Mouse (Mus musculus) hindbrain, embryonic 16.5 days (tissue): ENCODE measurements around the gene Reg3b. TPM values are rescaled to one million over a fixed set of nuclear protein-coding genes. Genes with fewer than 3 reads are reported as not detected.
"Not testable (repeated sequence)": the region's sequence is repeated elsewhere in the genome, so short reads cannot be mapped to it uniquely, and the experiment has no call there.

Experiments used
- ATAC-seq: fragments of 200-750 bp; cut with Nextera tagmentation; 2 replicates; pipeline ENCODE4 v1.8.0; 2017; ENCODE audit warnings: moderate TSS enrichment, moderate library complexity
- H3K27ac ChIP-seq: fragments of 300-500 bp; sonication (generic); 2 replicates; pipeline ENCODE4 v1.5.1; 2014; ENCODE audit warnings: low read depth, mild to moderate bottlenecking, control low read depth, low read length, moderate library complexity
- H3K27me3 ChIP-seq: fragments of 300-500 bp; sonication (generic); replicated peaks from 2 replicates; pipeline ENCODE4 v1.6.1; 2014; ENCODE audit warnings: low read length; ENCODE audit not compliant: control insufficient read depth, insufficient read depth
- H3K36me3 ChIP-seq: fragments of 300-500 bp; sonication (generic); 2 replicates; pipeline ENCODE4 v1.6.1; 2014; ENCODE audit warnings: mild to moderate bottlenecking, low read length, moderate library complexity, mixed read lengths; ENCODE audit not compliant: control insufficient read depth, insufficient read depth
- H3K4me1 ChIP-seq: fragments of 300-500 bp; sonication (generic); 2 replicates; pipeline ENCODE4 v1.6.1; 2014; ENCODE audit warnings: low read depth, low read length; ENCODE audit not compliant: control insufficient read depth, insufficient read depth
- H3K4me2 ChIP-seq: fragments of 300-500 bp; sonication (generic); 2 replicates; pipeline ENCODE4 v1.6.1; 2014; ENCODE audit warnings: mild to moderate bottlenecking, low read length, control low read depth, moderate library complexity
- H3K4me3 ChIP-seq: fragments of 300-500 bp; sonication (generic); 2 replicates; pipeline ENCODE4 v1.5.1; 2014; ENCODE audit warnings: mild to moderate bottlenecking, low read length, control low read depth, moderate library complexity
- H3K9ac ChIP-seq: fragments of 300-500 bp; sonication (generic); 2 replicates; pipeline ENCODE4 v1.6.1; 2014; ENCODE audit warnings: low read depth, mild to moderate bottlenecking, control low read depth, low read length, moderate library complexity
- H3K9me3 ChIP-seq: fragments of 300-500 bp; sonication (generic); 2 replicates; pipeline ENCODE4 v1.6.1; 2014; ENCODE audit warnings: mild to moderate bottlenecking, low read length, moderate library complexity; ENCODE audit not compliant: control insufficient read depth
- WGBS: fragments of 180-500 bp; shearing (Covaris S2); extraction: QIAGEN DNeasy Blood & Tissue Kit; methylation state at CpG from one replicate; pipeline ENCODE4 v1.1.7; 2014; 5-methylcytosine and 5-hydroxymethylcytosine counted together
- polyA plus RNA-seq: library from polyadenylated mRNA; unstranded; fragments of >200 nt; fragmentation: Nextera tagmentation; extraction: Ambion mirVana; gene quantifications from 2 replicates; pipeline ENCODE4 v1.2.1, GENCODE M21; 2015

Gene Reg3b
- polyA plus RNA-seq, 1 experiment from 2014 or later: 5.3 TPM

GRCm38 (mm10) chr6:78385609-78386008, 15.2 kb downstream of the Reg3b start:
- H3K9ac ChIP-seq: no peak overlapping the region
- no peak overlapping the region for H3K4me2 ChIP-seq
- no peak overlapping the region for H3K27ac ChIP-seq
- no peak overlapping the region for H3K4me3 ChIP-seq
- no peaks in the 10 kb centered on the region for H3K4me1 ChIP-seq
- H3K27me3 ChIP-seq: no peaks in the 10 kb centered on the region
- 82% methylated on average over 3 of the region's 3 CpGs for WGBS
- no peaks in the 10 kb centered on the region for H3K9me3 ChIP-seq
- ATAC-seq: no peak
- no peaks in the 10 kb centered on the region for H3K36me3 ChIP-seq

GRCm38 (mm10) chr6:78395323-78395722, 24.9 kb downstream of the Reg3b start, which contains the start of gene Reg2:
TSS of gene Reg2 (plus strand) at chr6:78395623.
- WGBS: 100% methylated on average over 4 of the region's 17 CpGs
- not testable (repeated sequence) for ATAC-seq, H3K4me3 ChIP-seq, H3K4me2 ChIP-seq, H3K36me3 ChIP-seq, H3K9me3 ChIP-seq, H3K27me3 ChIP-seq, H3K27ac ChIP-seq, H3K9ac ChIP-seq, H3K4me1 ChIP-seq

GRCm38 (mm10) chr6:78422411-78422810, 52.0 kb downstream of the Reg3b start, which contains the start of gene Reg1:
TSS of gene Reg1 (plus strand) at chr6:78422711.
- H3K4me2 ChIP-seq, H3K9me3 ChIP-seq, H3K4me1 ChIP-seq, H3K4me3 ChIP-seq, H3K36me3 ChIP-seq, ATAC-seq, H3K9ac ChIP-seq, H3K27ac ChIP-seq, H3K27me3 ChIP-seq: not testable (repeated sequence)

Other genes with a start within 250 kb of the Reg3b start
- gene Reg3d, start 8.2 kb downstream of the Reg3b start, polyA plus RNA-seq: not detected in 2 replicates
- not detected in 2 replicates for gene Reg3a, start 10.1 kb downstream of the Reg3b start, polyA plus RNA-seq
- not detected in 2 replicates for gene Reg2, start 25.0 kb downstream of the Reg3b start, polyA plus RNA-seq
- not detected in 2 replicates for gene Reg1, start 52.1 kb downstream of the Reg3b start, polyA plus RNA-seq
- gene Reg3g, start 98.2 kb downstream of the Reg3b start, polyA plus RNA-seq: not detected in 2 replicates